Mouse (Mus musculus): ENCODE measurements around the gene Jpt2. TPM values are rescaled to one million over a fixed set of nuclear protein-coding genes. Genes with fewer than 3 reads are reported as not detected.

The Jpt2 gene
- polyA plus RNA-seq, 1 experiment from 2014 or later, result 386 TPM

DNA sequence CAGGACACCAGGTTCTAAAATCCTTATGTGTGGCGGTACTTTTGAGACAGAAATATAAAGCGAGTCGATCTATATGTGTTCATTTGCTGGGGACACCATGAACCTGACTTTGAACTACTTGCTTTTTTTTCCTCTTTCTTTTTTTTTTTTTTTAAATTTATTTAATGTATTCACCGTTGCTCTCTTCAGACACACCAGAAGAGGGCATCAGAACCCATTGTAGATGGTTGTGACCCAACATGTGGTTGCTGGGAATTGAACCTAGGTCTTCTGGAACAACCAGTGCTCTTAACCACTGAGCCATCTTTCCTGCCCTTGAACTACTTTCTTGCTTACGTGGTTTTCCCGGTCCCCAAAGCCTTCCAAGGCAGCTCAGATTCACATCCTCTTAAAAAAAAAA lies 23.2 kb downstream of the Jpt2 start:
- no peaks in the 10 kb centered on the region for H3K27me3 ChIP-seq (replicated peaks; ENCODE audit: low read depth, poor library complexity, severe bottlenecking)
- peak overlapping the region; percentile 90 for H3K27ac ChIP-seq (replicated peaks)
- H3K4me1 ChIP-seq, result peaks cover 16% of the 10 kb centered on the region
- peaks cover 33% of the 10 kb centered on the region for H3K36me3 ChIP-seq (replicated peaks)
- 46% methylated on average over 6 of the region's 6 CpGs for WGBS
- H3K9me3 ChIP-seq, result no peaks in the 10 kb centered on the region
- no peak for DNase-seq (ENCODE audit: low spot score)
- H3K4me3 ChIP-seq, result peak overlapping the region; percentile 94

DNA sequence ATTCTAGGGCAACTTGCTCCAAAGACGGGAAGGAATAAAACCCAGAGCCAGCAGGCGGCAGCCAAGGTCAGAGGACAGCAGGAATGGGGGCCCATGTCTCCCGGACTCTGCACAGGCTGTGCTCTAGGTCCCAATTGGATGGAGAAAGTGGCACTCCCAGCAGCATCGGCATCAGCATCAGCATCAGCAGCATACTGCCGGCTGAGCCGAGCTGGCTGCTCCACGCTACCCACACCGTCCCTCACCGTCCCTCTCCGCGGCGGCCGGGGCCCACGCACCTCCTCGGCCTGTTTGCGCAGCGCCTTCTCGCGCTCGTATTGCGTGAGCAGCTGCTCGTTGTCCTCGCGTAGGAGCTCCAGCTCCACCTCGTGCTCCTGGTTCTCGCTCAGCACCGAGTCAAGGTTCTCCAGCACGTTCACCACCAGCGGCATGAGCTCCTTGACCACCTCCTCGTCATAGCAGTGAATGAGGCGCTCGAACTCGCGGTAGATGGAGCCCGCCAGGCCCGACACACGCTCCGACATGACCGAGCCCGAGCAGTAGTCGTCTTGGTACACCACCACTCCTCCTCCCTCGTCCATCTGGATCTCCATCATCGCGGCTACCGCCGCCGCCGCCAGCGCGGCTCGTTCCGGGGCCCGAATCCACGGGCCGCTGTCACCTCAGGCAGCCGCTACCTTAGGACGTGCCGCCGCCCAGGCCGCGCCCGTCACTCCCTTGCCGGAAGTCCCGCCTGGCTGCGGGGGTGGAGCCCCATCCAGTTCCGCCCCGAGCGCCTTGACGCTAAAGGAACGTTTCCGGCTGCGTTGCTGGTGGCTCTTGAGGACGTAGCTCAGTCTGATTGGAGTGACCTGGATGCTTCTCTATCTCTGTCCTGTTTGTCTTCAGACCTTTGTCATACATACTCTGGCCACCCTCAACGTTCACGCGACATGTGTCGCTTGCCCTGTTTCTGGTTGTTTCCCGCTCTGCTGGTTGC lies 23.9 kb downstream of the Jpt2 start, which contains the start of gene Mapk8ip3:
Mapk8ip3 (minus strand) TSS at position 719 of the 979 bp plus-strand sequence.
- peak; percentile 95 for DNase-seq (ENCODE audit: low spot score)
- under 1% methylated on average over 78 of the region's 78 CpGs for WGBS
- H3K27me3 ChIP-seq (replicated peaks; ENCODE audit: low read depth, poor library complexity, severe bottlenecking), result no peaks in the 10 kb centered on the region

DNA sequence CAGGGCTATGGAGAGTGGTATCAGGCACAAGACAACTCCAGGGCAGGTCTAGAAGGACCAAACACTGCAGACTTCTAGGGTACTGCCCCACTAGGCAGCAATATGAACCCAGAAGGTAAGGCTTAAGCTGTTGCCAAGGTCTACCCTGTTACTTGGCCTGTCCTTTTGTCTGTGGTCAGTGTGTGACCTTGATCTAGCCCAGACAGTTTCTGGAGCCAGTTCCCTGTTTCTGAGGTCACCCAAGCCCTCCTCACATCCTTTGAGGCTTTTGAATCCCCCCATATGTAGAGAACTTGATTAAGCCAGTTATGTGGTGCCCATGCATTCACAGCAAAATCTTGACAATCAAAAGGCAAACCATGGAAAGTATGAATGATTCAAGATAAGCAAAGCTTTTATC lies 24.8 kb downstream of the Jpt2 start:
- Histone ChIP-seq H3K27me3 (replicated peaks; ENCODE audit: low read depth, poor library complexity, severe bottlenecking) (no peaks in the 10 kb centered on the region), H3K36me3 (replicated peaks) (peaks cover 32% of the 10 kb centered on the region), H3K27ac (replicated peaks) (peak overlapping the region; percentile 90), H3K4me1 (peaks cover 16% of the 10 kb centered on the region), H3K9me3 (no peaks in the 10 kb centered on the region), H3K4me3 (peak overlapping the region; percentile 94)
- DNase-seq (ENCODE audit: low spot score), result no peak

More for the DNA sequence above, 23.9 kb downstream of the Jpt2 start, which contains the start of gene Mapk8ip3:
- Histone ChIP-seq H3K4me3 (peak within 1 kb of the TSS; percentile 94), H3K36me3 (replicated peaks) (peaks cover 33% of the 10 kb centered on the region), H3K9me3 (no peaks in the 10 kb centered on the region), H3K4me1 (peaks cover 16% of the 10 kb centered on the region), H3K27ac (replicated peaks) (peak within 1 kb of the TSS; percentile 90)

GRCm38 (mm10) chr17:24934926-24935325 lies 25.6 kb downstream of the Jpt2 start:
- H3K9me3 ChIP-seq, result no peaks in the 10 kb centered on the region
- H3K27me3 ChIP-seq (replicated peaks; ENCODE audit: low read depth, poor library complexity, severe bottlenecking), result no peaks in the 10 kb centered on the region
- WGBS, result 86% methylated on average over 4 of the region's 4 CpGs
- H3K4me3 ChIP-seq, result peak overlapping the region; percentile 94
- DNase-seq (ENCODE audit: low spot score), result no peak
- H3K4me1 ChIP-seq, result peaks cover 16% of the 10 kb centered on the region
- no peak overlapping the region for H3K27ac ChIP-seq (replicated peaks)
- peaks cover 32% of the 10 kb centered on the region for H3K36me3 ChIP-seq (replicated peaks)

GRCm38 (mm10) chr17:24933163-24933562 lies 27.3 kb downstream of the Jpt2 start:
- no peak for DNase-seq (ENCODE audit: low spot score)
- no peak overlapping the region for H3K27ac ChIP-seq (replicated peaks)
- H3K36me3 ChIP-seq (replicated peaks), result peaks cover 44% of the 10 kb centered on the region
- no peaks in the 10 kb centered on the region for H3K27me3 ChIP-seq (replicated peaks; ENCODE audit: low read depth, poor library complexity, severe bottlenecking)
- no peaks in the 10 kb centered on the region for H3K9me3 ChIP-seq
- WGBS, result 88% methylated on average over 4 of the region's 4 CpGs
- H3K4me1 ChIP-seq, result peaks cover 16% of the 10 kb centered on the region
- no peak overlapping the region for H3K4me3 ChIP-seq

DNA sequence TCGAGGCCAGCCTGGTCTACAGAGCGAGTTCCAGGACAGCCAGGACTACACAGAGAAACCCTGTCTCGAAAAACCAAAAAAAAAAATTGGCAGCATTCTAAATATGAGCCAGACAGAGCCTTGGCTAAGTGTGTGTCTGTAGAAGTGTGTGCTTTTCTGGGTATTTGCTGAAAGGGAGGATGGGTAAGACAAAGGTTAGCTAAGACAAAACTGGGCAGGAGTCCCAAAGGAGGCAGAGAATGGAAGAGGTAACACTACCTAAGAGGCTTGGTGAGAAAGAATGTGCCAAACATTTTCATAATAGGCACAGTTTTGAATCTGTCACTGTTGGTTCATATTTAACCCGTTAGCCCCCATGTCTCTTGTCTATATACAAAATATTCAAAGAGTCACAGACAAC lies 28.1 kb downstream of the Jpt2 start:
- H3K27me3 ChIP-seq (replicated peaks; ENCODE audit: low read depth, poor library complexity, severe bottlenecking), result no peaks in the 10 kb centered on the region
- no peaks in the 10 kb centered on the region for H3K9me3 ChIP-seq
- WGBS, result 91% methylated on average over 4 of the region's 4 CpGs
- H3K36me3 ChIP-seq (replicated peaks), result peaks cover 51% of the 10 kb centered on the region
- peaks cover 16% of the 10 kb centered on the region for H3K4me1 ChIP-seq
- no peak overlapping the region for H3K27ac ChIP-seq (replicated peaks)
- no peak for DNase-seq (ENCODE audit: low spot score)
- H3K4me3 ChIP-seq, result no peak overlapping the region

- Histone ChIP-seq H3K9me3 (no peaks in the 10 kb centered on the region), H3K27ac (replicated peaks) (no peak overlapping the region), H3K36me3 (replicated peaks) (peaks cover 78% of the 10 kb centered on the region), H3K4me1 (peaks cover under 1% of the 10 kb centered on the region; the same call in 1 of the 2 replicates), H3K4me3 (no peak overlapping the region), H3K27me3 (replicated peaks; ENCODE audit: low read depth, poor library complexity, severe bottlenecking) (no peaks in the 10 kb centered on the region)
- WGBS, result 93% methylated on average over 1 of the region's 1 CpGs
- DNase-seq (ENCODE audit: low spot score), result no peak
These were observed 31.0 kb downstream of the Jpt2 start for GRCm38 (mm10) chr17:24929506-24929905.

DNA sequence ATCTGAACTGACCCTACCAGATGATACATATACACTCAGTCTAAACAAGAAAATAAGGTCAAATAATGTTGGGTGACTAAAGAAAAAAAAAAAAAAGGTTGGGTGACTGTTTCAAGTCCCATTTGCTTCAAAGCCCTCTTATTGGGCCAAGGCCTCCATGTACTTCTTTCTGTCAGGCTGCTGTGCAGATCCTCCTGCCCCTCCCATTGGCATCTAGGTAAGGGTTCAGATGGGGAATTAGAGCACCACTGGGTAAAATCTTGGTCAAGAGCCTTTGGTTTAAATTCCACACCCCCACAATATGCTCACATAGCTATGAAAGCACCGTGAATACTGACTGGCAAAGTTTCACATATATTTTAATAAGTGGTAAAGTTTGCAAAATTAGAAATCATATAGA lies 37.2 kb downstream of the Jpt2 start:
- Histone ChIP-seq H3K4me3 (no peak overlapping the region), H3K36me3 (replicated peaks) (peaks cover 99% of the 10 kb centered on the region), H3K27ac (replicated peaks) (no peak overlapping the region), H3K4me1 (no peaks in the 10 kb centered on the region), H3K9me3 (no peaks in the 10 kb centered on the region), H3K27me3 (replicated peaks; ENCODE audit: low read depth, poor library complexity, severe bottlenecking) (no peaks in the 10 kb centered on the region)
- WGBS, result 90% methylated on average over 1 of the region's 1 CpGs
- DNase-seq (ENCODE audit: low spot score), result no peak

GRCm38 (mm10) chr17:24913984-24914383 lies 46.5 kb downstream of the Jpt2 start:
- Histone ChIP-seq H3K36me3 (replicated peaks) (peaks cover 100% of the 10 kb centered on the region), H3K4me3 (no peak overlapping the region), H3K27ac (replicated peaks) (no peak overlapping the region), H3K27me3 (replicated peaks; ENCODE audit: low read depth, poor library complexity, severe bottlenecking) (no peaks in the 10 kb centered on the region), H3K9me3 (no peaks in the 10 kb centered on the region), H3K4me1 (no peaks in the 10 kb centered on the region)
- no peak for DNase-seq (ENCODE audit: low spot score)

GRCm38 (mm10) chr17:24907591-24907990 lies 52.9 kb downstream of the Jpt2 start:
- 94% methylated on average over 2 of the region's 2 CpGs for WGBS
- Histone ChIP-seq H3K36me3 (replicated peaks) (peaks cover 100% of the 10 kb centered on the region), H3K9me3 (no peaks in the 10 kb centered on the region), H3K27me3 (replicated peaks; ENCODE audit: low read depth, poor library complexity, severe bottlenecking) (no peaks in the 10 kb centered on the region), H3K27ac (replicated peaks) (no peak overlapping the region), H3K4me1 (no peaks in the 10 kb centered on the region), H3K4me3 (no peak overlapping the region)
- no peak for DNase-seq (ENCODE audit: low spot score)

- H3K9me3 ChIP-seq, result no peaks in the 10 kb centered on the region
- H3K27me3 ChIP-seq (replicated peaks; ENCODE audit: low read depth, poor library complexity, severe bottlenecking), result no peaks in the 10 kb centered on the region
- no peak for DNase-seq (ENCODE audit: low spot score)
- H3K36me3 ChIP-seq (replicated peaks), result peaks cover 100% of the 10 kb centered on the region
- H3K27ac ChIP-seq (replicated peaks), result no peak overlapping the region
- WGBS, result 96% methylated on average over 9 of the region's 9 CpGs
- H3K4me3 ChIP-seq, result no peak overlapping the region
- no peaks in the 10 kb centered on the region for H3K4me1 ChIP-seq
These were observed 56.7 kb downstream of the Jpt2 start for GRCm38 (mm10) chr17:24903767-24904166.

- peaks cover 100% of the 10 kb centered on the region for H3K36me3 ChIP-seq (replicated peaks)
- H3K27me3 ChIP-seq (replicated peaks; ENCODE audit: low read depth, poor library complexity, severe bottlenecking), result no peaks in the 10 kb centered on the region
- no peak overlapping the region for H3K27ac ChIP-seq (replicated peaks)
- no peaks in the 10 kb centered on the region for H3K9me3 ChIP-seq
- peak; percentile 43 for DNase-seq (ENCODE audit: low spot score)
- H3K4me3 ChIP-seq, result no peak overlapping the region
- peaks cover 4% of the 10 kb centered on the region for H3K4me1 ChIP-seq
- WGBS, result 71% methylated on average over 9 of the region's 9 CpGs
These were observed 57.6 kb downstream of the Jpt2 start for GRCm38 (mm10) chr17:24902671-24903474.
